Mouse (Mus musculus): ENCODE data around the gene Ssh2. TPM values are rescaled to one million over a fixed set of nuclear protein-coding genes. Genes with fewer than 3 reads are reported as not detected.

The Ssh2 gene
- polyA plus RNA-seq, 1 experiment = 30.2 TPM

DNA sequence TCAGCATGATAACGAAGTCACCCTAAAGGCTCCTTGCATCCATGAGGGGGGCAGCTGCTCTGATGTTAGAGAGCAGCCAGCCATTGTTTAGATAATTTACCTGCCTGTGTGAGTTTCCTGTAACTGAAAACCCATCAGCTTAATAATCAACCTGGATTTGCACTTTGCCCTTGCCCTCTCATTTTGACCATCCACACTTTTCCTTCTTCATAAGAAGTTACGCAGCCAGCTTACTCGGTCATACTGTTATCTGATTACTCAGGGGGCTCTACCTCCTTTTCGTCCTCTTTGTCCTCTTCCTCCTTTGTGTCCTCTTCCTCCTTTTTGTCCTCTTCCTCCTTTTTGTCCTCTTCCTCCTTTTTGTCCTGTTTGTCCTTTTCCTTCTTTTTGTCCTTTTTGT lies 16.5 kb upstream of the Ssh2 start:
- TF ChIP-seq GATA1 (IDR thresholded peaks at IDR 0.05; ENCODE audit: low read length) = no peak

DNA sequence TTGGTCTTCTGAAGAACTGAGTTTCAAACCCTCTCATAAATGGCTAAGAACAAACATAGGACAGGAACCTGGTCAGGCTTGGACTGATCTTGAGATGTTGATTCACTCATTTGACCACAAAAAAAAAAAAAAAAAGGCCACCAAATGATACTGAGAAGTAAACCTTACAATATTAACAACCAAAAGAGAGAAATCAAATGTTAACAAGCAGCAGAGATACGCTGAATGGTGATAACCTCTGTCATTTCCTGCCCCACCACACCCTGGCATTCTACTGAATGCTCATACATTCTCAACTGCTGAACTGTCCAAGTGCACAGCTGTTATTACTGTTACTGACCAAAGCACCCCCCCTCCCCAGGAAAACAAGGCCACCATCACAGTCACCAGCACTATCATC lies 15.4 kb upstream of the Ssh2 start:
- TF ChIP-seq GATA1 (IDR thresholded peaks at IDR 0.05; ENCODE audit: low read length) = no peak

DNA sequence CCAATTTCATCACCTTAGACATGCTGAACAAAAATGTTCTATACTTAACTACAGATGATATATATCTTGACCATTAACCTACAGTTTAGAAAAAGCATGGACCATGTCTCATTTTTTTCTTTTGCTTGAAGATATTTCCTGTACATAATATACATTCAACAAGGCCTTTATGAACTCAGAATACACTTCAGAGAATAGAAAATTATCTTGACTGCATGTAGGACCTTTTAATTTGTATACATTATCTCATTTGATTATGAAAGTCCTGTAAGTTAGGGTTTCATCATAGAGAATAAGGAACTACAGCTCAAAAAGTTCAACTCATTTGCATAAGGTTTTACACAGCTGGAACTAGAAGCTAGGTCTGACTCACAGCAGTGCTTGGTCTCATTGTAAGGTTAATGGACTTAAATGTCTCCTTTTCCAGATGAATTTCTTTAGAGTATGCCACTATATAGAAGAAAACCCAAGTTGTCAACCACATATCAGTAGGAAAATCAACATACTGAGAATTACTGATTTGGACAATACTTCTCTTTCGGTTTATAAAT lies 1.9 kb upstream of the Ssh2 start:
- TF ChIP-seq GATA1 (IDR thresholded peaks at IDR 0.05; ENCODE audit: low read length) = no peak

DNA sequence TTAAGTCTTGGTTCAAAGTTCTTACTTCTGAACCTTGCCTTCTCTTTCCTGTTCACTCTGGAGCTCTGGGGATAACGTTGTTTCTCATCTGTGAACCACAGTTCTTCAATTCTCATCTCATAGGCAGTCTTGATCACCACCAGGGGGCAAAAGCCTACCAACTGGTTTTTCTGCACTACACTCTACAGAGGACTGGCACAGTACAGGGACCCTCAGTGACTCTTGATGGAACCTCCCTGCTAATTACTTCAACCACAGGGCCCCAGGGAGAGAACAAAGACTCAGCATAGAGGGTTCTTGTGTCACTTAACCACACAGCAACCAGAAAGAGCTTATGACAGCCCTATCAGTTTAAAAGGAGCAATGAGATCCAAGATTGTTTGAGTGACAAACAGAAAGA lies 1.3 kb upstream of the Ssh2 start:
- TF ChIP-seq GATA1 (IDR thresholded peaks at IDR 0.05; ENCODE audit: low read length) = no peak

GRCm38 (mm10) chr11:77215483-77215882 lies 604 bp upstream of the Ssh2 start:
- no peak for TF ChIP-seq GATA1 (IDR thresholded peaks at IDR 0.05; ENCODE audit: low read length)

DNA sequence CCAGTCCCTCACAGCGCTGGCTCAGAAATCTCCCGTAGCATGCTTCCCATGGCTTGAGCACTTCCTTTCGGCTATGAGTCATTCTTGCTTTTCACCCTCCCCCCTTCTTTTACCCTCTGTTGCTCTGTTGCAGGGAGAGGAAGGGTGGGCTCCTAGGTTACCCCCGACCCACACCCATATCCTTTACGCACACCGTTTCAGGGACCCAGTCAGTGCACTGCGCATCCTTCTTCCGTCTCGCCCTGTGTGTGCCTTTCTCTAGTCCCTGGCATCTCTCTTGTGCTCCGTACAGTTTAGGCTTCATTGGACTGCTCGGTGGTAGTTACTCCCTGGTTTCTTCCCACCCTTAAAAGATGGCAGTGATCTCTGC lies 659 bp downstream of the Ssh2 start:
- no peak for TF ChIP-seq GATA1 (IDR thresholded peaks at IDR 0.05; ENCODE audit: low read length)

GRCm38 (mm10) chr11:77230765-77231164 lies 14.7 kb downstream of the Ssh2 start:
- no peak for TF ChIP-seq GATA1 (IDR thresholded peaks at IDR 0.05; ENCODE audit: low read length)

DNA sequence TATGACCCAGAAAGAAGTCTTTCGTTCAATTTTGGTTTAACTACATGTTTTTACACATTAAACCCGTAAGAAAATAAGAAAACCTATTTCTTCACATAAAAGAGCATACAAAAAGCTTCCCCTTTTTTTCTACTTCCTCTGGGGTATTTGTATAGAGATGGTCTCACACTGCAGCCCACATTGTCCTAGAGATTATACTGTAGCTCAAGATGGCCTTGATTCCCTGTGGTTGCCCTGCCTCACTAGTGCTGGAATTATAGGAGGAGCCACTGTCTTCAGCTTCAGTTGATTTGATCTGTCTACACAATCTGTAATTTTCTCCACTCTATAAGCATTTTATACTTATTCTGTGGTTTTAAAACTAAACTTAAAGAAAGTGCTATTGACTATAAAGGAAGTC lies 15.4 kb downstream of the Ssh2 start:
- TF ChIP-seq GATA1 (IDR thresholded peaks at IDR 0.05; ENCODE audit: low read length) = no peak

DNA sequence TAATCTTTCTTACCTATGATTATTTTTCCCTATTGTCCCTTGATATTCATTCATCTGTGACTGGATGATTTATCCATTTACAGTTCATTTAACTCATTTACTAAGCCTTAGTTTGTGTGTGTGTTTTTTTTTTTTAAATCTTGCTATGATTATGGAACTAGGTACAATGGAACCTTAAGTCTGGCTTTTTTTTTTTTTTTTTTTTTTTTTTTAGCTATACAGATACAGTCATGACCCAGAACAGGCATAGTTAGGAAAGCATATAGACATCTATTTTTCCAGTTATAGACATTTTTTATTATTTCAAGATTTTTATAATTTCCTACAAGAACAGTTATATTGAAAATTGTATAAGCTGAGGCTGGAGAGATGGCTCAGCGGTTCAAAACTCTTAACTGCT lies 19.2 kb downstream of the Ssh2 start:
- no peak for TF ChIP-seq GATA1 (IDR thresholded peaks at IDR 0.05; ENCODE audit: low read length)

- no peak for TF ChIP-seq GATA1 (IDR thresholded peaks at IDR 0.05; ENCODE audit: low read length)
Measured at GRCm38 (mm10) chr11:77239658-77240345, 23.7 kb downstream of the Ssh2 start.

- TF ChIP-seq GATA1 (IDR thresholded peaks at IDR 0.05; ENCODE audit: low read length) = no peak
Measured at GRCm38 (mm10) chr11:77240466-77241246, 24.6 kb downstream of the Ssh2 start.

DNA sequence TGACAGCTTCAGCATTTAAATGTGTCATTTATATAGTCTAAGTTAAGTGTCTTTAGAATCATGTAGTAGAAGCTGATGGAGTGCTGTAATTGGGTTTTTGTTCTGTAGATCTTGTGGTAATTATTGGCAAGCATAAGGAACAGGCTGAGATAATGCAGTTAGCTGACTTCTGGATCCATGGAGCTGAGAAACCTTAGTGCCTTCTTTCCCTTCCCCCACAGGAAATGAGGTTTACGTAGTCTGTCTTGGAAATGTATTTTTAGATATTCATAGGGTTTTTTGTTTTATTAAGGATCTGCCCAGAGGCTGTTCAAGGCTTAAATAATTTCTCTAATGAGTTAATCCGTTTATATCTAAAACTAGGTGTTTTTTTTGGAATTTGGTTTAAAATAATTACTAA lies 26.8 kb downstream of the Ssh2 start:
- no peak for TF ChIP-seq GATA1 (IDR thresholded peaks at IDR 0.05; ENCODE audit: low read length)

- TF ChIP-seq GATA1 (IDR thresholded peaks at IDR 0.05; ENCODE audit: low read length) = no peak
Measured at GRCm38 (mm10) chr11:77252826-77253225, 36.7 kb downstream of the Ssh2 start.

GRCm38 (mm10) chr11:77259441-77259840 lies 43.4 kb downstream of the Ssh2 start:
- no peak for TF ChIP-seq GATA1 (IDR thresholded peaks at IDR 0.05; ENCODE audit: low read length)

- TF ChIP-seq GATA1 (IDR thresholded peaks at IDR 0.05; ENCODE audit: low read length) = no peak
Measured at GRCm38 (mm10) chr11:77267401-77267800, 51.3 kb downstream of the Ssh2 start.

DNA sequence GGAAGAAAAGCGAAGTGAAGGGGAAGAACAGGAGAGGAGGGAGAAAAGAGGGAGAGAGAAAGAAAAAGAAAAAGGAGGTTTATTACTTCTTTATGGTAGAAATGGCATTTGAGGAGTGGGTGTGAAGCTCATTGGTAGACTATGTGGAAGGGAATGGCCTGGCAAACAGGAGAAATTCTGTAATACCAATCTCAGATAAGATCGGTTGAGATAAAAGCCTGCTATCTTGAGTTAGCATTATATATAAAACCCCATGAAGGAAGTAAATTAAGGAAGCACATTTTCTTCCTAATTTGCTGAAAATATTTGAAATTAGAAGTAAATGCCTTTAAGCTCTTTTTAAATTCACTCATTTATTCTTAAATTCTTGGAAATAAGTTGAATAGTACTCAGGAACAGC lies 59.9 kb downstream of the Ssh2 start:
- TF ChIP-seq GATA1 (IDR thresholded peaks at IDR 0.05; ENCODE audit: low read length) = no peak

DNA sequence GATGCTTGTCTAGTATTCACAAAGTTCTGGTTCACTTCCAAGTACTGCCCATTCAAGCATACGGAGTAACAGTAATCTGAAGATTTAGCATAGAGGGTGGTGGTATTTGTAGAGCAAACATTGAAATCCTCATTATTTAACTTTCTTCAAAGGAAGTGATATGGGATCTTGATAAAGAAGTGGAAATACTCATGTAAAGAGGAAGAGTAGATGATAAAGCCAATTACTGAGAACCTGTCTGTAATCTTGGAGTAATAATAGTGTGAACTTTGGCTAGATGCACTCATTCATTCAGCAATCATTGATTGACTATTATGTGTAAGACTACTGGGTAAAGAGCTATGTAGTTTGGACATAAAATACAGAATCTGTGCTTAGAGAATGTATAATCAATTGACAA lies 64.1 kb downstream of the Ssh2 start:
- TF ChIP-seq GATA1 (IDR thresholded peaks at IDR 0.05; ENCODE audit: low read length) = no peak
